Mouse (Mus musculus): Measurements from ENCODE around the gene Slc22a5.

Slc22a5 gene

DNA sequence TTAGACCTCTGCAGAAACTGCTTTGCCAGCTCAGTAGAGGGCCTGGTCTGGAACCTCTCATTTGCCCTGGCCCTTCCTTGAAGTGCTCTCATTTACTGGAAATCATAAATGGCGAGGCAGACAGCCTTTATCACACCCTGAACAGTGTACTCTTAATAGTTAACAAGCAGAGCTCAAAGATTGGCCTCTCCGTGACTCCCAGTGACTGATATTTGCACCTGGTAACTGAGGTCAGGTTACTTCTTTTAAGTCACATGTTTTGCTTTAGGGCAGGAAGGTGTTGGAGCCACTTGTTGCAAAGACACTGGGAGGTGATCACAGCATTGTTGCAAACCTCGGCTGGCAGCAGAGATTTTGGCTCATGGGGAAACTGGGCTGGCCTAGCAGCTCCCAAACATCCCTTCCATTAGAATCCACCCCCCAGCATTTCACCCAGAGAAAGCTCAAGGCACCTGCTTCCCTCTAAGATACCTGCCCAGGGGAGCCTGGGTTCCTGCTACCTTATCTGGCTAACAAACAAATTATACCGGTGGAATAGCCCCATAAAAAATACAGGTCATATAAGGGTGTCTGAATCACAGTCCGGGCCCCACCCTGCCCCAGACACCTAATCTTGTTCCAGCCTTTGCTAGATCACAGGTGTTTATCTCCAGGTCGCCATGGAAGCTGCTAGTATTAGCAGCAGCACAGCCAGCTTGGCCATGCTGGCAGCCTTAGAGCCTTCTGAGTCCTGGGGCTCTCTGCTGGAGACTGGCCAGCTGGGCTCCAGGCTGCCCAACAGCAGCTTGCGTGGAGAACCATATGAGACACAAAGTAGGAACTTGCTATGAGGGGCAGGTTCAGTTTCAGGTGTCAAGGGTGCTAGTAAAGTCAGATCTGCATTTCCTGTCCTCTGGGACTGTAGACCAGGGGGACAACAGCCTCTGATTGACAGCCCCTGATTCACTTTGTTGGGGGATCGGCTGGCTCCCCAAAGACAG, 51.5 kb downstream of the Slc22a5 start:
- no peak for DNase-seq (ENCODE audit: low spot score)

DNA sequence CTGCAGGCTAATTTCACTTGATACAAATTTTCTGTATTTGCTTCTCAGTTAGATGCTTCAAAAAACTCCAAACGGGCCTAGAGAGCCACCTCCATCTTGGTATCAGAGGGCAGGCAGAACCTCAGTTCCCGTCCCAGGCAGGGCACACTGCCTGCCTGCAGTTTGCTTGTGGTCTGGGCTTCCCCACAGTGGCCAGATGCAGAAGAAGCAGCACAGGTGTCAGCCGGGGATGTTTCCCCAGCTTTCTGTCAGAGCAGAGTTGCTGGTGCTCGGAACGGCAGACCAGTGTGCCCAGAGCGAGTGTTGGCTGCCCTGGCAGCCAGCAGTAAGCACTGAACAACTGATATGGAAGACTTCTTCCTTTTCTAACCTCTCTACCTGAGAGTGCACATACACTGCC, 52.3 kb downstream of the Slc22a5 start:
- no peak for DNase-seq (ENCODE audit: low spot score)

DNA sequence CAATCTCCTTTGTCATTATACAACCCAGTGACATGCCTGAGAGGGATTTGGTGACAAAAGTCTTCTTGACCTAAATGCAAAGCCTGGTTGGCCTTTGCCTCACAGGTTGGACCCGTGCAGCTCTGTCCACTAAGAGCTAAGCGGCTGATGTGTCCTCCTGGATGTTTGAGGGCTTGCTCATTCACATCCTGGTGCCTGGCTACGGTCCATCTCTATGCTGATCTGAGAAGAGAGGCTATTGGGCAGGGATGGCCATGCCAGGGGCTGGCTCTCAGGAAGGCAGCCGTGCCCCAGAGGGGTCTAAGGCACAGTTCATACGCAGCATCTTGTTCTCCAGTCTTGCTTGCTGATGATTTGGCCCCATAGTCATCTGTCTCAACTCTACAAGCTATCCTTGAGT, 53.7 kb downstream of the Slc22a5 start:
- DNase-seq (ENCODE audit: low spot score) = no peak

DNA sequence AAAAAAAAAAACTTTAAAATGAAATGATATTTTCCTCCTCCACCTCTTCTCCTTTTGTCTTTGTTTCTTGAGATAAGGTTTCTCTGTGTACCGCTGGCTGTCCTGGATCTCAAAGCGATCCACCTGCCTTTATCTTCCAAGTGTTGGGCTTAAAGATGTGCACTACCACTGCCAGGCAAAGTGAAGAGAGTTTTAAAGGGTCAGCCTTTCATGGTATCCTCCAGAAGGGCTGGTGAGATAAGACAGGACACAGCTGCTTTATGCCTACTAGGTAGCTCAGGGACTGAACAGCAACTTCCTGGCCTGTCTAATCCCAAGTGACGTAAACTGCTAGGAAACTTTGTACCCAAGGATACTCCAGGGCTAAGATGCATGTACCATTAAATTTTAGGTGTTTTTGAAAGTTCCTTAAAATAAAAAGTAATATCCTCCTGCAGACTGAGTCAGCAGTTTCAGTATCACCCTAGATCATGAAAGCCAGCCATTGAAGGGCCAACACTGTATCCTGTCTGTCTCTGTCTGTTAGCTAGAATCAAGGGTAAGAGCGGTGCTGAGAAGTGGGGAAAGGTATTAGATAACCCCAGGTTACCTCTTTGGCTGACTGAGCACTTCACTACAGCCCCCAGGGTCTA, 56.0 kb downstream of the Slc22a5 start:
- no peak for DNase-seq (ENCODE audit: low spot score)

DNA sequence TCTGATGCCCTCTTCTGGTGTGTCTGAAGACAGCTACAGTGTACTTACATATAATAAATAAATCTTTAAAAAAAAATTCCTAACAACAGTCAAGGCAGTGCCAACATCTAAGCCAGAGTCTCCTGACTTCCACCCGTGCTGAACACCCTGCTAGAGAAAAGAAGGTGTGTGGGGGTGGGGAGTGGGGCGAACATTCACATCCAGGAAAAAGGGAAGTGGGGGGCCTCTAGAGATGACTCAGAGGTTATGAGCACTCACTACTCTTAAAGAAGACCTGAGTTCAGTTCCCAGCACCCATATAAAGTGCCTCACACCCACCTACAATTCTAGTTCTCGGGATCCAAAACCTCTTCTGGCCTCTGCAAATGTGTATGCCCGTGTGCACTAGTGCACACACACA, 66.1 kb downstream of the Slc22a5 start:
- DNase-seq (ENCODE audit: low spot score) = no peak

DNA sequence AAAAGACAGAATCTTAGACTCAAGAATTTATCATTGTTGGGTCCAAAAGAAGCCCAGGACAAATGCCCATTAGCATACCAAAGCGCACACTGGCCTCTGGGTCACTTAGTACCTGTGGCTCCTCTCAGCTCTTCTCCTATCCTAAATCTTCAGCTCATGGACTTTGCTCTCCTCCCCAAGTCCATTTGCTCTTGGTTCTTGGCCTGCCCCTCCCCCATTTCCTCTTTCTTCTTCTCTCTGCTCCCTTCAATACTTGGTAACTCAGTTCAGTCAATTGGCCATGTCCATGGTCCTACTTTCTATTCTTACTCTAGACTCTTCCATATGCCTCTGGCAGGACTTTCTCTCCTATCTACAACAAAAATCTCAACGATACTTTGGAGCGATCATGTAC, 69.5 kb downstream of the Slc22a5 start:
- DNase-seq (ENCODE audit: low spot score) = no peak

DNA sequence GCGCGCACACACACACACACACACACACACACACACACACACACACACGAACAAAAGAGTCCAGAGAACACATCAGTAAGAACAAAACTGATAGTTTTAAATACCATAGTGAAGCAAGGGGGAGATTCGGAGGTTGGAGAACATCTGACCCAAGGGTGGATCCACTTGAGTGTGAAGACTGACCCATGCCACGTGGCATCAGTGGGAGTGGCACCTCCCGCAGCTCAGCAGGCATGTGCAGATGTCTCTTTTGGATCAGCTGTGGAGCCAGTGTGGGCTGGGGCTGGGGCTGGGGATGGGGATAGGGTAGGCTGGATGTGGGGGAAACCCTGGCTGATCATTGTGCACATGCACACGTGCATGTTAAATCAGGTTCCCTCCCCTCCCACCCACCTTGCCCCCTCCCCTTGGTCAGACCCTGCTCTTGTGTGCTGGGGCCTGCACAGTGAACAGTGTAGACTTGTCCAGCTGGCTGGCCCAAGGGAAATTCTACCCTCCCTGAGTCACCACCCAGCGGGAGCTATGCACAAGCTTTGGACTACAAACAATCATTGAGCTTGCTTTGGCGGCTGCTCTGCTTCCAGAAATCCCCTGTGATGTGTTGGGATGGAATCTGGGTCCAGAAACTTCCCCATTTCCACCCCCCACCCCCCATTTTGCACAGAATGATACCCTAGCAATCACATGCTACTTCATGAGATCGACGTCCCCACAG, 70.1 kb downstream of the Slc22a5 start:
- DNase-seq (ENCODE audit: low spot score) = no peak

DNA sequence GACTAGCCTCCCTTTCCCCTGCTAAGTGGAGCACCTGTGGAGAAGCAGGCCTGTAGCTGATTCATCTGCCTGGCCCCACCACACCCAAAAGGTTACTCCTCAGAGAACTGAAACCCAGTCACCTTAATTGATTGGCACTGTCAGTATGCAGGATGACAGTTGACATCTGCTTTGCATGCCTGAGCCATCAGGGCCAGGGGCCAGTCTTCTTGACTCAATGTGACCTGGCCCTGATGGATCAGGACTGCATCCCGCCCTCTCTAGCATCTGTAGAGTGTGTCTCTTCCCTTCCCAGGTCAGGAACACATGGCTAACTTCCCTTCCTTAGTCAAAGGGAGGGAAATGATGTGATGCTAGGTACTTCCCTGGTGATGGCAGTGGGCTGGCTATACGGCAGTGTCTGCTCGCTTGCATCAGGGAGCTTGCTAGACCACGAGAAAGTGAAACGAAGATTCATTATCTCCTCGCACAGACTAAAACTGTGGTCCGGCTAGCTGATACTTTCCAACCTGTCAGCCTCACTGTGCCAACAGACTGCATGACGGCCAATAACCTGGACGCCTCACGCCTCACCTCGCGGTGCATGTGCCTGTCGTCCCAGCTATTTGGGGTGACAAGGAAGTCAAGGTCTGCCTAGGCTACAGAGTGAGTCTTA, 70.8 kb downstream of the Slc22a5 start:
- DNase-seq (ENCODE audit: low spot score) = no peak

DNA sequence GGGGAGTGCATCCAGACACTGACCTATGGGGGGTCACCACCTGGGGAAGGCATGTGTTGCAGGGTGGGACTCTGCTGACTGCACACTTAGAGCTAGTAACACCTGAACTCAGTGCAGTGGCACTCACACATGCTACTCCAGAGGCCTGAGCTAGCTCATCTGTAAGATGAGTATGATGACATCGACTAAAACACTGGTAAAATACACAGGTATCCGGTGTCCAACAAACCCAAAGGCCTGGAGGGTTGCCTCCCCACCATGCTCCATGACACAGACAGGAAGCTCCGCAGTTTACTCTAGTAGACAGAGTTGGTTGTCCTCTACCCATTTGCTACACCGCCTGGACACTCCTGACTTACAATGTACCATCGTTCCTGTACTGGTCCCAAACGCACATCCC, 71.9 kb downstream of the Slc22a5 start:
- DNase-seq (ENCODE audit: low spot score) = no peak

DNA sequence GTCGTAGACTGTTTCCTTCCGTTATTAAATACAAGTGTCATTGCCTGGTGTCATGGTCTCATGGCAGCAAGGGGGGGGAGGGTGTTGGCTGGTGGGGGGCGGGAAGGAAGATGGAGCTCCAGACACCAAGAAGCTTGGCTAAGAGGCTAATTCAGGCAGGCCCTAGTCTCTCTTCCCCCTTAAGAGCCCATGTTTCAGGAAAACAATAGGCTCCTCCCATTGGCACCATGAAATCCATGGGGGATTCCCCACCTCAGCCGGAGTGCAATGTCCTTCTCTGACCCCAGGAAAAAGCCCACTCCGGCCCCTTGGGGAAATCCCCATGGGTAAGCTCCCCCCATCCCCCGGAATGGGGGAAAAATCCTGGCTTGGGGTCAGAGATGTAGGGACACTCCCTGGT, 72.7 kb downstream of the Slc22a5 start:
- no peak for DNase-seq (ENCODE audit: low spot score)

DNA sequence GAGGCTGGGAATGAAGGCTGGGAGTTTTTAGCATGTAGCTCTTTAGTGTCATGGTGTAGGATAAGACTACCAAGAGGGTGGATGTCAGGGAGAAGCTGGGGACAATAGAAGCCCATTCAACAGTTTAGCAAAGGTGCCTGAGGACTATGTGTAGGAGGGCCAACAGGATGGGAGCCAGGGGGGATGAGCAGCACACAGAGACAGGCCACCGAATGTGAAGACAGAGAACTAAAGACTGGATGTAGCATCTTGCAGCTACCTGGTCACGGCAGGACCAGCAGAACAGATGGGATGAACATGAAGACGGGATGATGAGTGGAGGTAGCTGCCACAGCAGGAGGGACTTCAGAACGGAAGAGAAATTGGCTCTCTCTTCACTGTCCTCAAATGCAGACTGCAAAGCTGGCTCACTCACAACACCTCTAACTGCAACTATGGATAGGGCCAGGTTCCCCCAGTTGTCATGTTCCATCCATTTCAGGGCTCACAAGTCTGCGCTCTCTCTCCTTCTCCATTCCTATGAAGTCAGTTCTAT, 74.6 kb downstream of the Slc22a5 start:
- no peak for DNase-seq (ENCODE audit: low spot score)

DNA sequence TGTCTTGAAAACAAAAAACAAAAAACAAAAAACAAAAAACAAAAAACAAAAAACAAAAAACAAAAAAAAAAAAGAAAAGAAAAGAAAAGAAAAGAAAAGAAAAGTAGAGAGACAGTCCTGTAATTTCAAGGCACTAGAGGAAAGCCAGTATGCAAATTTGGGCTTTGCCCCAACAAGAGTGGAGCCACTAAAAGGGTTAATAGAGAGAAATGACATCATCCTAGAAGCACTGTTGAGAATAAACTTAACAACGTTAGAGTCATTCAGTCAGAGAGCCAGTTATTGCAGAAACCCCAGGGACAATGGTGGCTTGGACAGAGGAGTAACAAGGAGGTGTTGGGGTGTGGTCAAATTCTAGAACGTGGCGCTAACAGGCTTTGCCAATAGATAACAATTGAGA, 76.7 kb downstream of the Slc22a5 start:
- DNase-seq (ENCODE audit: low spot score) = no peak
